Mouse (Mus musculus): ENCODE measurements around the gene Zyg11b. TPM values are rescaled to one million over a fixed set of nuclear protein-coding genes. Genes with fewer than 3 reads are reported as not detected.

Zyg11b gene
- polyA plus RNA-seq, 1 experiment from 2014 or later: 5.2 TPM

DNA sequence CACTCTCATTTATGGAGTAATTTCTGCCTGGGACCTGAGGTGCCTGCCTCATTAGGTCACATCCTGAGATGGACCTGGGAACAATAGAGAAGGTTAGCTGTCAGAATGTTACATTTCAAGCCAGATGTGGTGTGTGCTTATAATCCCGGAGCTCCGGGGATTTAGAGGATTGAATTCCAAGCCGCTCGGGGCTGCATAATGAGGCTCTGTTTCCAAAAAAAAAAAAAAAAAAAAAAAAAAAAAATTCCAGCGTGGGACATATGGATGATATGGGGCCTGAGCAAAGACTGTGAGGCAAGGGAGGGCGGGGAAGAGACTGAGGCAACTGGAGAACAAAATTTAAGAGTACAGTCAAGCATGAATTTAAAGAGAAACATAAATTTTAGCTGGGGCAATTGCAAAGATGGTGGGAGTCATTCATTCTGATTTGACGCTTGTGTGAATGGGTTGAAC is 43.8 kb upstream of the Zyg11b start:
- TF ChIP-seq CTCF (IDR thresholded peaks at IDR 0.05): no peak
- TF ChIP-seq EP300 (IDR thresholded peaks at IDR 0.05): no peak
- Histone ChIP-seq H3K27me3 (replicated peaks; ENCODE audit: insufficient read depth, low read length) (no peaks in the 10 kb centered on the region), H3K27ac (ENCODE audit: low read length) (no peak overlapping the region), H3K4me1 (ENCODE audit: insufficient read depth, low read depth, low read length) (peaks cover 9% of the 10 kb centered on the region; the same call in 1 of the 2 replicates), H3K4me2 (replicated peaks; ENCODE audit: low read depth, low read length) (no peak overlapping the region), H3K36me3 (ENCODE audit: insufficient read depth, low read length) (no peaks in the 10 kb centered on the region), H3K4me3 (ENCODE audit: low read depth, low read length) (no peak overlapping the region), H3K9me3 (ENCODE audit: low read length) (no peaks in the 10 kb centered on the region), H3K9ac (replicated peaks; ENCODE audit: low read depth) (no peak overlapping the region)
- ATAC-seq (no peak), DNase-seq (ENCODE audit: low spot score) (no peak)
- 19% methylated on average over 7 of the region's 7 CpGs for WGBS

DNA sequence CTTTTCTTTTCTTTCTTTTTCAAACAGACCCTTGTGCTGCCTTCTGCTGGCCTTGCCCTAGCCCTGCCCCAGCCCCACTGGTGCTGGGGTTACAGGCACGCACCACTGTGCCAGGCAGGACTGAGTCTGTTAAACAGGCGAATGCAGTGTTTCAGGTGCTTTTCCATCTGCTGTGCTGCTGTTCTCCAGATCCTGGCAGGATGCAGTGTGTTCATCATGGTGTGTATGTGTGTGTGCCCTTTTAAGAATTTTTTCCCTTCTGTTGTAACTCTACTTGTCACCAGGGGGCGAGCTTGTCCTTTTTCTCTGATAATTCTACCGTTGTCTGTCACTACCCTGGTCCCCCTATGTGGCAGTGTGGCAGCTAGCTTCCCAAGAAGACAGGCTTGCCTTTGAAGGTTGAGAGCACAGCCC is 38.4 kb upstream of the Zyg11b start:
- Histone ChIP-seq H3K9ac (replicated peaks; ENCODE audit: low read depth) (no peak overlapping the region), H3K4me3 (ENCODE audit: low read depth, low read length) (no peak overlapping the region), H3K4me1 (ENCODE audit: insufficient read depth, low read depth, low read length) (no peaks in the 10 kb centered on the region), H3K4me2 (replicated peaks; ENCODE audit: low read depth, low read length) (no peak overlapping the region), H3K27ac (ENCODE audit: low read length) (no peak overlapping the region), H3K27me3 (replicated peaks; ENCODE audit: insufficient read depth, low read length) (no peaks in the 10 kb centered on the region), H3K36me3 (ENCODE audit: insufficient read depth, low read length) (peaks cover 5% of the 10 kb centered on the region; the same call in 1 of the 2 replicates), H3K9me3 (ENCODE audit: low read length) (no peaks in the 10 kb centered on the region)
- peak; percentile 87 for TF ChIP-seq CTCF (IDR thresholded peaks at IDR 0.05)
- no peak for TF ChIP-seq EP300 (IDR thresholded peaks at IDR 0.05)
- ATAC-seq (peak; percentile 82), DNase-seq (ENCODE audit: low spot score) (peak; percentile 91)
- 10% methylated on average over 4 of the region's 4 CpGs for WGBS

DNA sequence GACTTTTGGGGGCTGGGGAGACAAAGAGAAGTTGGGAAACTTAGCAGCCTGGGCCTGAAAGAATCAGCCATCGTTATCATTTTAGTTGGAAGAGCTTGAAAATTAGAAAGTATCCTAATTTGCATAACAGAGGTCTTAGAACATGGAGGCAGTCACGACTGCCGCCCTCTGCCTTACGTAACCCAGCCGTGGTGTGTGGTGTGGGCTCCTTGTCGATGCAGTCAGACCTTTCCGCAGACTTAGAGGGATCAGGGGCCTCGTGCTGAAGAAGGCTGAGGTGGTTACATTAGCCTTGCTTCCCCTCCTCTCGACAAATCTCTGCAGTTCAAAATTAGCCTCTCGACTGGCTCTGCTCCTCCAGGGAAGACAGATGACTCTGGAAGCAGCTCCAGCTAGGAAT is 37.9 kb upstream of the Zyg11b start:
- H3K36me3 ChIP-seq (ENCODE audit: insufficient read depth, low read length): peaks cover 5% of the 10 kb centered on the region; the same call in 1 of the 2 replicates
- DNase-seq (ENCODE audit: low spot score) (no peak), ATAC-seq (no peak)
- H3K9ac ChIP-seq (replicated peaks; ENCODE audit: low read depth): no peak overlapping the region
- H3K4me1 ChIP-seq (ENCODE audit: insufficient read depth, low read depth, low read length): no peaks in the 10 kb centered on the region
- no peaks in the 10 kb centered on the region for H3K27me3 ChIP-seq (replicated peaks; ENCODE audit: insufficient read depth, low read length)
- no peak overlapping the region for H3K27ac ChIP-seq (ENCODE audit: low read length)
- H3K4me2 ChIP-seq (replicated peaks; ENCODE audit: low read depth, low read length): no peak overlapping the region
- no peak for TF ChIP-seq CTCF (IDR thresholded peaks at IDR 0.05)
- TF ChIP-seq EP300 (IDR thresholded peaks at IDR 0.05): no peak
- WGBS: 63% methylated on average over 10 of the region's 10 CpGs
- no peak overlapping the region for H3K4me3 ChIP-seq (ENCODE audit: low read depth, low read length)
- H3K9me3 ChIP-seq (ENCODE audit: low read length): no peaks in the 10 kb centered on the region

DNA sequence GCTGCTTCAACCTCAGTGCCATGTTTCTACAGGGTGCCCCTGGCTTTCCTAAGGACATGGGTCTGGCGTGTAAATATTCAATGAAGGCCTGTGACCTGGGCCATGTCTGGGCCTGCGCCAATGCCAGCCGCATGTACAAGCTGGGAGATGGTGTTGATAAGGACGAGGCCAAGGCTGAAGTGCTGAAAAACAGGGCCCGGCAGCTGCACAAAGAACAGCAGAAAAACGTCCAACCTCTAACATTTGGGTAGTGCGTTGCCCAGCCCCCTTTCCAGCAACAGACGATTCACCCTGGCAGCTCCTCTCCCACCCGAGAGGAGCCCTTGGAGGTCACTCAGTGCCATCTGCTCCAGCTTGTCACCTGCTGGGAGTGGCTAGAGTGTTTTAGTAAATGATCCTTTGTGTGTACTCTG is 37.4 kb upstream of the Zyg11b start:
- no peak overlapping the region for H3K9ac ChIP-seq (replicated peaks; ENCODE audit: low read depth)
- H3K4me2 ChIP-seq (replicated peaks; ENCODE audit: low read depth, low read length): no peak overlapping the region
- no peaks in the 10 kb centered on the region for H3K4me1 ChIP-seq (ENCODE audit: insufficient read depth, low read depth, low read length)
- DNase-seq (ENCODE audit: low spot score) (no peak), ATAC-seq (no peak)
- no peaks in the 10 kb centered on the region for H3K9me3 ChIP-seq (ENCODE audit: low read length)
- H3K4me3 ChIP-seq (ENCODE audit: low read depth, low read length): no peak overlapping the region
- H3K27ac ChIP-seq (ENCODE audit: low read length): no peak overlapping the region
- TF ChIP-seq CTCF (IDR thresholded peaks at IDR 0.05) (no peak), EP300 (IDR thresholded peaks at IDR 0.05) (no peak)
- peaks cover 5% of the 10 kb centered on the region; the same call in 1 of the 2 replicates for H3K36me3 ChIP-seq (ENCODE audit: insufficient read depth, low read length)
- WGBS: 62% methylated on average over 9 of the region's 9 CpGs
- H3K27me3 ChIP-seq (replicated peaks; ENCODE audit: insufficient read depth, low read length): no peaks in the 10 kb centered on the region

DNA sequence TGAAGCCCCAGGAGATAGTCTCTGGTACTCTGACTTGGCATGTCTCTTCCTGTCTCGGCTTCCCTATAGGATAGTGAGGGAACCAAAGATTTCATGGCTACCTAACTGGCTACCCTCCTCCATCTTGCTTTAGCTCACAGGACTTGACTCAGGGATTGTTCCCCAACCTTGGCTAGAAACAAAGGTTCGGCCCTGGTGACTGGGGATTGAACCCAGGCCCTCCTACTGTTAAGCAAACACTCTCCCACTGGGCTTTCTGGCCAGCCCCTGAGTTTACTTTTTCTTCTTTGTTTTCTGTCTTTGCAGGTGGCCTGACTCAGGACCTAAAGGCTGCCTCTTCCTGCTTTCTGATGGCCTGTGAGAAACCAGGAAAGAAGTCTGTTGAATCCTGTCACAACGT is 36.9 kb upstream of the Zyg11b start:
- no peak overlapping the region for H3K4me3 ChIP-seq (ENCODE audit: low read depth, low read length)
- WGBS: 45% methylated on average over 3 of the region's 3 CpGs
- DNase-seq (ENCODE audit: low spot score) (no peak), ATAC-seq (no peak)
- no peaks in the 10 kb centered on the region for H3K9me3 ChIP-seq (ENCODE audit: low read length)
- H3K4me2 ChIP-seq (replicated peaks; ENCODE audit: low read depth, low read length): no peak overlapping the region
- no peak overlapping the region for H3K9ac ChIP-seq (replicated peaks; ENCODE audit: low read depth)
- H3K4me1 ChIP-seq (ENCODE audit: insufficient read depth, low read depth, low read length): no peaks in the 10 kb centered on the region
- H3K36me3 ChIP-seq (ENCODE audit: insufficient read depth, low read length): peaks cover 5% of the 10 kb centered on the region; the same call in 1 of the 2 replicates
- no peak overlapping the region for H3K27ac ChIP-seq (ENCODE audit: low read length)
- no peak for TF ChIP-seq CTCF (IDR thresholded peaks at IDR 0.05)
- TF ChIP-seq EP300 (IDR thresholded peaks at IDR 0.05): no peak
- H3K27me3 ChIP-seq (replicated peaks; ENCODE audit: insufficient read depth, low read length): no peaks in the 10 kb centered on the region

DNA sequence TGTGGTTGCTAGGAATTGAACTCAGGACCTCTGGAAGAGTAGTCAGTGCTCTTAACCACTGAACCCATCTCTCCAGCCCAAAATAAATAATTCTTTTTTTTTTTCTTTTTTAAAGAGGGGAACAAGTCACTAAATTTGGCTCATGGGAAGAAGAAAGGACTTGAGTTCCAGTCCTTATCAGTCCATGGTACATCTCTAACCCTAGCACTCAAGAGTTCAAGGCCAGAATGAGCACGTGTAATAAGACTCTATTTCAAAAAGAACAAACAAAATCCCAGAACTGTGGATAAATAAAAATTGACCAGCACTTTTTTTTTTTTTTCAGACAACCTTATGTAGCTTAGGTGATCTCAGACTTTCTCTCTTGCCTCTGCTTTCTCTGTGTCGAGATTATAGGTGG is 35.9 kb upstream of the Zyg11b start:
- Histone ChIP-seq H3K27me3 (replicated peaks; ENCODE audit: insufficient read depth, low read length) (no peaks in the 10 kb centered on the region), H3K4me2 (replicated peaks; ENCODE audit: low read depth, low read length) (no peak overlapping the region), H3K9me3 (ENCODE audit: low read length) (no peaks in the 10 kb centered on the region), H3K4me3 (ENCODE audit: low read depth, low read length) (no peak overlapping the region), H3K36me3 (ENCODE audit: insufficient read depth, low read length) (peaks cover 5% of the 10 kb centered on the region; the same call in 1 of the 2 replicates), H3K4me1 (ENCODE audit: insufficient read depth, low read depth, low read length) (no peaks in the 10 kb centered on the region), H3K9ac (replicated peaks; ENCODE audit: low read depth) (no peak overlapping the region), H3K27ac (ENCODE audit: low read length) (no peak overlapping the region)
- DNase-seq (ENCODE audit: low spot score) (no peak), ATAC-seq (no peak)
- WGBS: 60% methylated on average over 2 of the region's 2 CpGs
- TF ChIP-seq EP300 (IDR thresholded peaks at IDR 0.05) (no peak), CTCF (IDR thresholded peaks at IDR 0.05) (no peak)

GRCm38 (mm10) chr4:108335413-108335812 is 34.5 kb upstream of the Zyg11b start:
- H3K27ac ChIP-seq (ENCODE audit: low read length): peak overlapping the region; percentile 16; the same call in 1 of the 2 replicates

More at GRCm38 (mm10) chr4:108335413-108335812, 34.5 kb upstream of the Zyg11b start:
- Histone ChIP-seq H3K4me1 (ENCODE audit: insufficient read depth, low read depth, low read length) (no peaks in the 10 kb centered on the region), H3K4me3 (ENCODE audit: low read depth, low read length) (no peak overlapping the region), H3K27me3 (replicated peaks; ENCODE audit: insufficient read depth, low read length) (no peaks in the 10 kb centered on the region), H3K4me2 (replicated peaks; ENCODE audit: low read depth, low read length) (no peak overlapping the region), H3K9me3 (ENCODE audit: low read length) (no peaks in the 10 kb centered on the region), H3K9ac (replicated peaks; ENCODE audit: low read depth) (no peak overlapping the region), H3K36me3 (ENCODE audit: insufficient read depth, low read length) (peaks cover 5% of the 10 kb centered on the region; the same call in 1 of the 2 replicates)
- 68% methylated on average over 6 of the region's 6 CpGs for WGBS
- TF ChIP-seq EP300 (IDR thresholded peaks at IDR 0.05): peak; percentile 80
- no peak for TF ChIP-seq CTCF (IDR thresholded peaks at IDR 0.05)
- peak; percentile 84 for ATAC-seq
- DNase-seq (ENCODE audit: low spot score): peak; percentile 40

All from lung, postnatal 0 days (tissue).